ENCODE assay signal across 12 mouse cellular contexts in genomic region chr2:156882431-156883001, GRCm38 (mm10). TPM values are rescaled to one million over a fixed set of nuclear protein-coding genes. Genes with fewer than 3 reads are reported as not detected.
DNase-seq lines count a peak whose midpoint lies in the region; ATAC-seq and TF ChIP-seq lines count a peak whose summit lies in the region.
"Had no signal": no experiment of that assay in that cellular context is flagged by ENCODE, and none has a peak within 500 bp of the region (broad histone marks: within the 10 kb centered on the region; RNA-seq: fewer than 3 reads in every experiment).

No protein-coding gene starts in this region.

- no peaks in the 10 kb centered on the region for H3K27me3 ChIP-seq in liver, postnatal 0 days (ENCODE audit: insufficient read depth, low read length)
- H3K27me3 ChIP-seq: limb, embryonic 12.5 days had no signal

- H3K27ac ChIP-seq in liver, postnatal 0 days (ENCODE audit: low read depth): 0 out of 2 replicates have a peak overlapping the region, but pooled peaks have one; percentile 3
- H3K27ac ChIP-seq: limb, embryonic 12.5 days had no signal

- H3K9me3 ChIP-seq in liver, postnatal 0 days (ENCODE audit: low read length): no peaks in the 10 kb centered on the region
- H3K9me3 ChIP-seq: limb, embryonic 12.5 days had no signal

- DNase-seq in cerebellum, adult 9-11 months: peak; percentile 16
- DNase-seq in cerebellum, adult 11-12 months: no peak
- DNase-seq in 3134 (ENCODE audit: extremely low read depth, insufficient read length, low spot score) (peak; percentile 25), adipocyte (ENCODE audit: low spot score) (no peak)
- peak; percentile 68 for DNase-seq in c-Kit-negative CD71-positive TER-119-positive erythroid progenitor cells, embryonic 14.5 days (ENCODE audit: low read depth, low spot score)
- peak; percentile 45 for DNase-seq in liver, postnatal 0 days
- no peak for DNase-seq in left cerebral cortex, adult 9 months (ENCODE audit: low spot score in 2 of 2)
- no peak for DNase-seq in kidney, postnatal 14 days
- DNase-seq: adrenal gland, postnatal 14 days; cerebellum, postnatal 10 days; kidney, postnatal 4 days had no signal

- WGBS in liver, postnatal 0 days (ENCODE audit: insufficient replicate concordance): 19% methylated on average over 10 of the region's 10 CpGs

- peak overlapping the region; percentile 61 for H3K4me2 ChIP-seq in liver, postnatal 0 days (ENCODE audit: low read depth, low read length)
- H3K4me2 ChIP-seq: limb, embryonic 12.5 days had no signal

- H3K9ac ChIP-seq in liver, postnatal 0 days (replicated peaks): no peak overlapping the region; the same call in 1 of the 2 replicates
- H3K9ac ChIP-seq: limb, embryonic 12.5 days had no signal

- no peak overlapping the region for H3K4me3 ChIP-seq in liver, postnatal 0 days (ENCODE audit: low read depth, low read length)
- H3K4me3 ChIP-seq: limb, embryonic 12.5 days had no signal

- no peak for TF ChIP-seq CTCF in liver, postnatal 0 days (IDR thresholded peaks at IDR 0.05; ENCODE audit: low read depth)

- ATAC-seq in liver, postnatal 0 days: peak; percentile 81

- TF ChIP-seq EP300 in liver, postnatal 0 days (IDR thresholded peaks at IDR 0.05; ENCODE audit: low read depth): peak; percentile 31; the same call in 1 of the 2 replicates

- H3K36me3 ChIP-seq in liver, postnatal 0 days (replicated peaks; ENCODE audit: insufficient read depth, low read length): no peaks in the 10 kb centered on the region
- H3K36me3 ChIP-seq: limb, embryonic 12.5 days had no signal

- peaks cover 37% of the 10 kb centered on the region for H3K4me1 ChIP-seq in liver, postnatal 0 days (ENCODE audit: insufficient read depth)
- H3K4me1 ChIP-seq: limb, embryonic 12.5 days had no signal

RNA-seq across cellular contexts. Expression of gene Sla2, which starts 4.5 kb away (rescaled TPM):
- polyA plus RNA-seq in liver, postnatal 0 days (2015; fragmentation: Nextera tagmentation; extraction: Ambion mirVana): 1.8 and 2.4 TPM in 2 replicates

RNA-seq across cellular contexts. Expression of gene Rab5if, which starts 19.6 kb away (rescaled TPM):
- 190 and 216 TPM in 2 replicates for polyA plus RNA-seq in liver, postnatal 0 days (2015; fragmentation: Nextera tagmentation; extraction: Ambion mirVana)

RNA-seq across cellular contexts. Expression of gene 4930518I15Rik, which starts 24.8 kb away (rescaled TPM):
- 1.2 and 1.8 TPM in 2 replicates for polyA plus RNA-seq in liver, postnatal 0 days (2015; fragmentation: Nextera tagmentation; extraction: Ambion mirVana)

RNA-seq across cellular contexts. Expression of gene Tgif2, which starts 42.7 kb away (rescaled TPM):
- polyA plus RNA-seq in liver, postnatal 0 days (2015; fragmentation: Nextera tagmentation; extraction: Ambion mirVana): 4.9 and 5.1 TPM in 2 replicates

Comparison
In these comparisons a context has a peak if more than half of its experiments do, and no peak if none do; other contexts are left out.
1. DNase-seq: peak in cerebellum, adult 9-11 months (single experiment), 3134 (single experiment), c-Kit-negative CD71-positive TER-119-positive erythroid progenitor cells, embryonic 14.5 days (single experiment) and liver, postnatal 0 days (single experiment); none in cerebellum, adult 11-12 months (single experiment), adipocyte (single experiment), left cerebral cortex, adult 9 months (0 of 2) and kidney, postnatal 14 days (single experiment).